ENCODE assay signal across 10 mouse cellular contexts in genomic region chr9:15939594-15939993, GRCm38 (mm10).
A peak's percentile ranks its signal among the peaks of the same experiment; 100 is the strongest.
DNase-seq lines count a peak whose midpoint lies in the region; ATAC-seq and TF ChIP-seq lines count a peak whose summit lies in the region.
"Had no signal": no experiment of that assay in that cellular context is flagged by ENCODE, and none has a peak within 500 bp of the region (broad histone marks: within the 10 kb centered on the region; RNA-seq: fewer than 3 reads in every experiment).

No protein-coding gene starts in this region.

- no peak overlapping the region for H3K9ac ChIP-seq in heart, embryonic 12.5 days
- no peak overlapping the region for H3K9ac ChIP-seq in neural tube, embryonic 11.5 days (ENCODE audit: low read length)
- no peak overlapping the region for H3K9ac ChIP-seq in neural tube, embryonic 15.5 days (replicated peaks)
- H3K9ac ChIP-seq: kidney, embryonic 15.5 days had no signal

- no peaks in the 10 kb centered on the region for H3K36me3 ChIP-seq in heart, embryonic 12.5 days
- no peaks in the 10 kb centered on the region for H3K36me3 ChIP-seq in neural tube, embryonic 11.5 days (ENCODE audit: control insufficient read depth, insufficient read depth, low read length)
- H3K36me3 ChIP-seq in neural tube, embryonic 15.5 days: 0 out of 2 replicates have a peak, but pooled peaks cover 3% of the 10 kb centered on the region
- H3K36me3 ChIP-seq: kidney, embryonic 15.5 days had no signal

- TF ChIP-seq CTCF in cerebellum, adult 2 months (IDR thresholded peaks at IDR 0.05; ENCODE audit: borderline replicate concordance, insufficient read depth, low read depth, low read length): no peak

- 0 out of 2 replicates have a peak, but pooled peaks cover 3% of the 10 kb centered on the region for H3K27me3 ChIP-seq in heart, embryonic 12.5 days (replicated peaks)
- H3K27me3 ChIP-seq in neural tube, embryonic 11.5 days (ENCODE audit: control insufficient read depth, insufficient read depth, low read length): no peaks in the 10 kb centered on the region
- H3K27me3 ChIP-seq in neural tube, embryonic 15.5 days (replicated peaks): no peaks in the 10 kb centered on the region
- H3K27me3 ChIP-seq in cerebellum, adult 2 months (ENCODE audit: control insufficient read depth, insufficient read depth, low read length): no peaks in the 10 kb centered on the region
- H3K27me3 ChIP-seq: kidney, embryonic 15.5 days had no signal

- peak; percentile 13 for DNase-seq in heart, postnatal 4 days
- DNase-seq in neural tube, embryonic 11.5 days (ENCODE audit: low spot score): peak; percentile 32
- DNase-seq in c-Kit-positive CD71-positive TER-119-positive erythroid progenitor cells, embryonic 14.5 days (ENCODE audit: low spot score): peak; percentile 21
- peak; percentile 55 for DNase-seq in retina, postnatal 1 day
- no peak for DNase-seq in cerebellum, adult 2 months

- H3K4me2 ChIP-seq in heart, embryonic 12.5 days: no peak overlapping the region
- no peak overlapping the region for H3K4me2 ChIP-seq in neural tube, embryonic 11.5 days (ENCODE audit: low read depth)
- H3K4me2 ChIP-seq in neural tube, embryonic 15.5 days: no peak overlapping the region
- H3K4me2 ChIP-seq: kidney, embryonic 15.5 days had no signal

- no peak overlapping the region for H3K27ac ChIP-seq in heart, embryonic 12.5 days (ENCODE audit: poor library complexity, severe bottlenecking)
- H3K27ac ChIP-seq in neural tube, embryonic 11.5 days (ENCODE audit: low read depth, low read length): no peak overlapping the region
- H3K27ac ChIP-seq in neural tube, embryonic 15.5 days (replicated peaks): no peak overlapping the region
- no peak overlapping the region for H3K27ac ChIP-seq in cerebellum, adult 2 months (ENCODE audit: insufficient read depth, low read length)
- H3K27ac ChIP-seq: kidney, embryonic 15.5 days; macrophage had no signal

- 40% methylated on average over 2 of the region's 2 CpGs for WGBS in heart, embryonic 12.5 days
- WGBS in neural tube, embryonic 11.5 days: 36% methylated on average over 2 of the region's 2 CpGs
- 54% methylated on average over 2 of the region's 2 CpGs for WGBS in neural tube, embryonic 15.5 days
- WGBS in cerebellum, adult 2 months: 64% methylated on average over 2 of the region's 2 CpGs

- no peak for ATAC-seq in heart, embryonic 12.5 days (ENCODE audit: insufficient number of reproducible peaks, low FRiP score)
- ATAC-seq in neural tube, embryonic 11.5 days (ENCODE audit: insufficient read depth, low FRiP score, low TSS enrichment): no peak
- ATAC-seq in neural tube, embryonic 15.5 days (ENCODE audit: low FRiP score): no peak
- no peak for ATAC-seq in cerebellum, adult (ENCODE audit: insufficient number of reproducible peaks, low FRiP score, low TSS enrichment)

- H3K4me3 ChIP-seq in heart, embryonic 12.5 days: no peak overlapping the region
- H3K4me3 ChIP-seq in neural tube, embryonic 11.5 days (ENCODE audit: low read depth, low read length): no peak overlapping the region
- H3K4me3 ChIP-seq in neural tube, embryonic 15.5 days (replicated peaks): no peak overlapping the region
- H3K4me3 ChIP-seq in cerebellum, adult 2 months (replicated peaks; ENCODE audit: insufficient read depth, low read depth, low read length): no peak overlapping the region
- H3K4me3 ChIP-seq: kidney, embryonic 15.5 days had no signal

- no peak for TF ChIP-seq POLR2A in cerebellum, adult 2 months (IDR thresholded peaks at IDR 0.05; ENCODE audit: borderline replicate concordance, insufficient read depth, low read length)

- no peaks in the 10 kb centered on the region for H3K9me3 ChIP-seq in heart, embryonic 12.5 days (replicated peaks)
- H3K9me3 ChIP-seq in neural tube, embryonic 11.5 days (ENCODE audit: control insufficient read depth, low read length): no peaks in the 10 kb centered on the region
- H3K9me3 ChIP-seq in neural tube, embryonic 15.5 days (replicated peaks): no peaks in the 10 kb centered on the region
- H3K9me3 ChIP-seq: kidney, embryonic 15.5 days had no signal

- no peaks in the 10 kb centered on the region; the same call in 1 of the 2 replicates for H3K4me1 ChIP-seq in heart, embryonic 12.5 days (replicated peaks)
- H3K4me1 ChIP-seq in neural tube, embryonic 11.5 days (ENCODE audit: control insufficient read depth, insufficient read depth, low read length): no peaks in the 10 kb centered on the region
- no peaks in the 10 kb centered on the region for H3K4me1 ChIP-seq in neural tube, embryonic 15.5 days
- no peaks in the 10 kb centered on the region for H3K4me1 ChIP-seq in cerebellum, adult 2 months (ENCODE audit: control insufficient read depth, insufficient read depth, low read length)

Comparison
In these comparisons a context has a peak if more than half of its experiments do, and no peak if none do; other contexts are left out.
1. DNase-seq: peak in heart, postnatal 4 days (single experiment), neural tube, embryonic 11.5 days (single experiment), c-Kit-positive CD71-positive TER-119-positive erythroid progenitor cells, embryonic 14.5 days (single experiment) and retina, postnatal 1 day (single experiment); none in cerebellum, adult 2 months (0 of 2).